Mouse (Mus musculus): ENCODE results near the gene Mrps2. TPM values are rescaled to one million over a fixed set of nuclear protein-coding genes. Genes with fewer than 3 reads are reported as not detected.
A peak's percentile ranks its signal among the peaks of the same experiment; 100 is the strongest.
"Not testable (repeated sequence)": the region's sequence is repeated elsewhere in the genome, so short reads cannot be mapped to it uniquely, and the experiment has no call there.

Mrps2 gene
- total RNA-seq, 1 experiment = 29.9 TPM

DNA sequence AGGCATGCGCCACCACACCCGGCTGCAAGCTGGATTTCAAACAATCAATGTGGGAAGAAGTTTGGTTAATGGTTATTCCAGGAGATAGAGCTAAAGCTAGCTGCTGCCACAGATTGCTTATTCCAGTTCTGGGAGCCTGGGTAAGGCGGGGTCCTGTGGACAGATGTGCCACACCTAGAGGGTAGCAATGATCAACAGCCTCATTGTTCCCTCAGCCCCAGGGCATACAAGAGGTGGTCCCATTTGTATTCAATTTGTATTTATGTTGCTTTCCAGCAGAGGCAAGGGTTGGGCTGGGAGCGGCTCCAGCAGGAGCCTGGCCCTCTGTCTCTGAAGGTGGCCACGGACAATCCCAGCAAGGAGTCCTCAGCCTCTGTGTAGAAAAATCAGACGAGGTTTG, 38.4 kb downstream of the Mrps2 start:
- Histone ChIP-seq H3K9ac (ENCODE audit: insufficient read depth, low read depth, low read length, poor library complexity, severe bottlenecking) (no peak overlapping the region), H3K9me3 (ENCODE audit: control insufficient read depth, insufficient read depth, low read depth, low read length) (no peaks in the 10 kb centered on the region), H3K4me3 (ENCODE audit: insufficient read depth in 1 of 2, low read depth in 1 of 2, low read length in 2 of 2, poor library complexity in 1 of 2, severe bottlenecking in 1 of 2) (no peak overlapping the region), H3K36me3 (ENCODE audit: control insufficient read depth, insufficient read depth, low read length, poor library complexity, severe bottlenecking) (no peaks in the 10 kb centered on the region), H3K27ac (ENCODE audit: insufficient read depth, low read depth, low read length, poor library complexity, severe bottlenecking) (peak overlapping the region; percentile 60; the same call in 1 of the 2 replicates), H3K4me1 (ENCODE audit: control insufficient read depth in 2 of 2, insufficient read depth in 2 of 2, low read length in 2 of 2, poor library complexity in 1 of 2) (peaks cover 4 to 14% of the 10 kb centered on the region in 2 experiments)
- DNase-seq (ENCODE audit: low read depth, low spot score) = no peak
- TF ChIP-seq ZC3H11A (IDR thresholded peaks at IDR 0.05; ENCODE audit: borderline replicate concordance, low read depth, low read length) = no peak
- TF ChIP-seq CHD2 (IDR thresholded peaks at IDR 0.05; ENCODE audit: low read depth, low read length) = no peak
- TF ChIP-seq ZNF384 (IDR thresholded peaks at IDR 0.05; ENCODE audit: low read depth, low read length) = no peak
- TF ChIP-seq HCFC1 (IDR thresholded peaks at IDR 0.05; ENCODE audit: borderline replicate concordance, insufficient read depth, low read length) = no peak
- TF ChIP-seq MAFK (IDR thresholded peaks at IDR 0.05; ENCODE audit: insufficient read depth, low read depth, low read length) = no peak
- in situ Hi-C loops (cut with MboI; ENCODE audit: low sequenced_read_pairs in 2 of 2, unreplicated experiment in 2 of 2) = no loop called here

DNA sequence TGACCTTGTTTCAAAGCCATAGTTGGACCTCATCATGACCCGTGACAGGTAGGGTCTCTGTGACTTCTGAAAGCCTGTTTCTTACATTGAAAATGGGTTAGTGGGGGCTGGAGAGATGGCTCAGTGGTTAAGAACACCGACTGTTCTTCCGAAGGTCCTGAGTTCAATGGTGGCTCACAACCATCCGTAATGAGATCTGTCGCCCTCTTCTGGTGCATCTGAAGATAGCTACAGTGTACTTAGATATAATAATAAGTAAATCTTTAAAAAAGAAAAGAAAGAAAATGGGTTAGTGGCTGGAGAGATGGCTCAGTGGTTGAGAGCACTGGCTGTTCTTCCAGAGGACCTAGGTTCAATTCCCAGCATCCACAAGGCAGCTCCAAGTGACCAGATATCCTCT, 43.7 kb downstream of the Mrps2 start:
- H3K4me1 ChIP-seq (ENCODE audit: control insufficient read depth in 2 of 2, insufficient read depth in 2 of 2, low read length in 2 of 2, poor library complexity in 1 of 2) = peaks cover 3 to 13% of the 10 kb centered on the region in 2 experiments; a peak in 3 of 4 replicates
- H3K27ac ChIP-seq (ENCODE audit: insufficient read depth, low read depth, low read length, poor library complexity, severe bottlenecking) = not testable (repeated sequence)

GRCm38 (mm10) chr2:28512798-28513401, 45.0 kb downstream of the Mrps2 start, which contains the start of gene Ralgds:
Gene Ralgds, plus strand, starts transcription at chr2:28513125.
- DNase-seq (ENCODE audit: low read depth, low spot score) = no peak
- peaks cover 3% of the 10 kb centered on the region; the same call in 1 of the 2 replicates for H3K36me3 ChIP-seq (ENCODE audit: control insufficient read depth, insufficient read depth, low read length, poor library complexity, severe bottlenecking)
- TF ChIP-seq MAFK (IDR thresholded peaks at IDR 0.05; ENCODE audit: insufficient read depth, low read depth, low read length) (no peak), HCFC1 (IDR thresholded peaks at IDR 0.05; ENCODE audit: borderline replicate concordance, insufficient read depth, low read length) (0 out of 2 replicates have a peak, but pooled peaks have one; percentile 26)

More for the DNA sequence above, 43.7 kb downstream of the Mrps2 start:
- in situ Hi-C loops (cut with MboI; ENCODE audit: low sequenced_read_pairs in 2 of 2, unreplicated experiment in 2 of 2); H3K4me3 ChIP-seq (ENCODE audit: insufficient read depth in 1 of 2, low read depth in 1 of 2, low read length in 2 of 2, poor library complexity in 1 of 2, severe bottlenecking in 1 of 2); H3K36me3 ChIP-seq (ENCODE audit: control insufficient read depth, insufficient read depth, low read length, poor library complexity, severe bottlenecking); DNase-seq (ENCODE audit: low read depth, low spot score); H3K9ac ChIP-seq (ENCODE audit: insufficient read depth, low read depth, low read length, poor library complexity, severe bottlenecking); H3K9me3 ChIP-seq (ENCODE audit: control insufficient read depth, insufficient read depth, low read depth, low read length): not testable (repeated sequence)

DNA sequence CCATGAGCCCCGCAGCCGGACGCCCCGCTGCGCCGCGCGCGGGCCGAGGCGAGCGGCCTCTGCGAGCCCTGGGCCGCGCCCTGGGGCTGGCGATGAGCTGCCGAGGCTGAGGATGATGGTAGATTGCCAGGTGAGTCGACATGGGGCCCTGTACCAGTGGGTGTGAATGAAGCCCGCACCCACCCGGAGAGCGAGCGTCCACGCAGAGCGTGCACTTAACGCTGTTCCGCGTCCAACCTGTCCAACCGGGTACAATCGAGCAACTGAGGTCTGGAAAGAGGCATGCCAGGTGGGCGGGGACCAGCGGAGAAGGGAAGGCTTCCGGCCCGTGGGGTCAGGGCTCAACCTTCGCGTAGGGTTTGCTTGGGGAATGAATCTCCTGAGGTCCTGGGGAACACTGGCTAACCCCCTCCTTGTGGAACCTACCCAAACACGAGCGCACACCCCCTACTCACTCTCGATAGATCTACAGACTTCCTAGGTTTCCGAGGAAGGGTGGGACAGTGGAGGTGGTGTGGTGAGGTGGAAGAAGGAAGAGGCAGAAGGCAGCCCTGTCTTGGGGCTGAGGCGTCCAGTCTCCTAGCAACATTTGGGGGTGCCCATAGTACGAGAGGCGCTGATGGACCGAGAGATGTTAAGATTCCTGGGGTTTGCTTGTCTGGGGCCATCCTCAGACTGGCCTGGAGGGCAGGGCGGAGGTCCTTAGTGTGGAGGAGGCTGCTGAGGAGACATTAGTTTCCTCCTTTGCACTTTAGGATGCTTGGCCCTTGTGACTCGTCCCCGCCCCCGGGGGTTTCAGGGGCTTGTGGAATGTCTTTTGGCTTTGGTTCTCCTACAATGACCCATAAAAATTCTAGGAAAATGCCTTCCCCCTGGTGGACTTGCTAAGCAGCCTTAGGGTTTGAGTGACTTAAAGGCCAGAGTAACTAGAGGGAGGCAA, 45.8 kb downstream of the Mrps2 start:
- H3K9me3 ChIP-seq (ENCODE audit: control insufficient read depth, insufficient read depth, low read depth, low read length) = no peaks in the 10 kb centered on the region
- no peak for DNase-seq (ENCODE audit: low read depth, low spot score)
- peak overlapping the region; percentile 66 to 73 for H3K4me3 ChIP-seq (ENCODE audit: insufficient read depth in 1 of 2, low read depth in 1 of 2, low read length in 2 of 2, poor library complexity in 1 of 2, severe bottlenecking in 1 of 2)
- peak overlapping the region; percentile 81 for H3K9ac ChIP-seq (ENCODE audit: insufficient read depth, low read depth, low read length, poor library complexity, severe bottlenecking)
- H3K36me3 ChIP-seq (ENCODE audit: control insufficient read depth, insufficient read depth, low read length, poor library complexity, severe bottlenecking) = peaks cover 3% of the 10 kb centered on the region; the same call in 1 of the 2 replicates
- H3K4me1 ChIP-seq (ENCODE audit: control insufficient read depth in 2 of 2, insufficient read depth in 2 of 2, low read length in 2 of 2, poor library complexity in 1 of 2) = peaks cover 3 to 22% of the 10 kb centered on the region in 2 experiments
- TF ChIP-seq ZC3H11A (IDR thresholded peaks at IDR 0.05; ENCODE audit: borderline replicate concordance, low read depth, low read length) (no peak), CHD2 (IDR thresholded peaks at IDR 0.05; ENCODE audit: low read depth, low read length) (no peak), HCFC1 (IDR thresholded peaks at IDR 0.05; ENCODE audit: borderline replicate concordance, insufficient read depth, low read length) (0 out of 2 replicates have a peak, but pooled peaks have one; percentile 7), MAFK (IDR thresholded peaks at IDR 0.05; ENCODE audit: insufficient read depth, low read depth, low read length) (no peak), ZNF384 (IDR thresholded peaks at IDR 0.05; ENCODE audit: low read depth, low read length) (no peak)
- in situ Hi-C loops (cut with MboI; ENCODE audit: low sequenced_read_pairs in 2 of 2, unreplicated experiment in 2 of 2) = no loop called here
- peak overlapping the region; percentile 19 for H3K27ac ChIP-seq (ENCODE audit: insufficient read depth, low read depth, low read length, poor library complexity, severe bottlenecking)

More at GRCm38 (mm10) chr2:28512798-28513401, 45.0 kb downstream of the Mrps2 start, which contains the start of gene Ralgds:
- Histone ChIP-seq H3K9me3 (ENCODE audit: control insufficient read depth, insufficient read depth, low read depth, low read length) (no peaks in the 10 kb centered on the region), H3K9ac (ENCODE audit: insufficient read depth, low read depth, low read length, poor library complexity, severe bottlenecking) (peak within 1 kb of the TSS; percentile 81), H3K4me3 (ENCODE audit: insufficient read depth in 1 of 2, low read depth in 1 of 2, low read length in 2 of 2, poor library complexity in 1 of 2, severe bottlenecking in 1 of 2) (peak within 1 kb of the TSS; percentile 66 to 73), H3K27ac (ENCODE audit: insufficient read depth, low read depth, low read length, poor library complexity, severe bottlenecking) (peak within 1 kb of the TSS; percentile 19), H3K4me1 (ENCODE audit: control insufficient read depth in 2 of 2, insufficient read depth in 2 of 2, low read length in 2 of 2, poor library complexity in 1 of 2) (peaks cover 3 to 16% of the 10 kb centered on the region in 2 experiments)
- in situ Hi-C loops (cut with MboI; ENCODE audit: low sequenced_read_pairs in 2 of 2, unreplicated experiment in 2 of 2) = no loop called here

Data from ES-E14 (cell line).